Mouse (Mus musculus): ENCODE measurements around the gene Kdm2b.

- no peak for TF ChIP-seq CTCF (IDR thresholded peaks at IDR 0.05; ENCODE audit: borderline replicate concordance, insufficient read depth, low read length)
- no peak for TF ChIP-seq POLR2A (IDR thresholded peaks at IDR 0.05; ENCODE audit: low read depth, low read length)
Observed at GRCm38 (mm10) chr5:123023049-123023448, 33.4 kb upstream of the Kdm2b start.
